Mouse (Mus musculus) erythroblast, embryonic 14.5 days (primary cell): Measurements from ENCODE around the gene Rac1. TPM values are rescaled to one million over a fixed set of nuclear protein-coding genes. Genes with fewer than 3 reads are reported as not detected.
"Not testable (repeated sequence)": the region's sequence is repeated elsewhere in the genome, so short reads cannot be mapped to it uniquely, and the experiment has no call there.

ENCODE experiments used
- H3K27me3 ChIP-seq: 2 replicates; pipeline ENCODE4 v1.6.1; 2012; ENCODE audit warnings: inconsistent platforms; ENCODE audit not compliant: control insufficient read depth
- H3K36me3 ChIP-seq: 2 replicates; pipeline ENCODE4 v1.6.1; 2012; ENCODE audit warnings: mild to moderate bottlenecking, inconsistent platforms; ENCODE audit not compliant: control insufficient read depth
- H3K4me1 ChIP-seq: 2 replicates; pipeline ENCODE4 v1.6.1; 2012; ENCODE audit warnings: inconsistent platforms; ENCODE audit not compliant: control insufficient read depth
- H3K4me3 ChIP-seq: replicated peaks from 2 replicates; pipeline ENCODE3; 2012; ENCODE audit warnings: moderate library complexity, mild to moderate bottlenecking, inconsistent platforms
- H3K9me3 ChIP-seq: 2 replicates; pipeline ENCODE4 v1.6.1; 2012; ENCODE audit warnings: low read length, inconsistent platforms, mixed read lengths; ENCODE audit not compliant: control insufficient read depth
- GATA1 ChIP-seq: IDR thresholded peaks from 2 replicates; pipeline ENCODE4 v1.6.1; 2012; ENCODE audit warnings: low read length, inconsistent platforms, mixed read lengths
- TAL1 ChIP-seq: IDR thresholded peaks from 3 replicates; pipeline ENCODE4 v1.6.1; 2012; ENCODE audit warnings: low read length, inconsistent platforms, mixed read lengths
- polyA plus RNA-seq: library from polyadenylated mRNA; stranded (reverse); fragments of >175 nt; gene quantifications from 2 replicates; pipeline ENCODE4 v1.2.3, GENCODE M21; 2012

Rac1 gene
- polyA plus RNA-seq, 1 experiment, result 8.1 TPM

- H3K36me3 ChIP-seq, result peaks cover 91% of the 10 kb centered on the region
- TF ChIP-seq TAL1 (no peak), GATA1 (no peak)
Observed at GRCm38 (mm10) chr5:143501649-143502048, 26.2 kb downstream of the Rac1 start.

GRCm38 (mm10) chr5:143501140-143501539 is 26.7 kb downstream of the Rac1 start:
- Histone ChIP-seq H3K4me1 (peaks cover 1% of the 10 kb centered on the region; the same call in 1 of the 2 replicates), H3K4me3 (no peak overlapping the region), H3K36me3 (peaks cover 86% of the 10 kb centered on the region), H3K9me3 (no peaks in the 10 kb centered on the region), H3K27me3 (no peaks in the 10 kb centered on the region)
- TF ChIP-seq TAL1 (no peak), GATA1 (no peak)

More at GRCm38 (mm10) chr5:143501649-143502048, 26.2 kb downstream of the Rac1 start:
- H3K4me1 ChIP-seq, result peaks cover 1% of the 10 kb centered on the region; the same call in 1 of the 2 replicates
- H3K27me3 ChIP-seq, result no peaks in the 10 kb centered on the region
- H3K9me3 ChIP-seq, result no peaks in the 10 kb centered on the region
- H3K4me3 ChIP-seq, result no peak overlapping the region

- H3K9me3 ChIP-seq, H3K4me3 ChIP-seq, H3K4me1 ChIP-seq, H3K27me3 ChIP-seq: not testable (repeated sequence)
- peaks cover 85% of the 10 kb centered on the region for H3K36me3 ChIP-seq
Observed at GRCm38 (mm10) chr5:143500711-143501110, 27.1 kb downstream of the Rac1 start.

GRCm38 (mm10) chr5:143499686-143500085 is 28.1 kb downstream of the Rac1 start:
- Histone ChIP-seq H3K27me3 (no peaks in the 10 kb centered on the region), H3K36me3 (peaks cover 85% of the 10 kb centered on the region), H3K9me3 (no peaks in the 10 kb centered on the region), H3K4me3 (no peak overlapping the region), H3K4me1 (peaks cover 1% of the 10 kb centered on the region; the same call in 1 of the 2 replicates)
- TF ChIP-seq GATA1 (no peak), TAL1 (no peak)

- Histone ChIP-seq H3K27me3 (no peaks in the 10 kb centered on the region), H3K4me3 (no peak overlapping the region), H3K36me3 (peaks cover 85% of the 10 kb centered on the region), H3K9me3 (no peaks in the 10 kb centered on the region), H3K4me1 (peaks cover 1% of the 10 kb centered on the region; the same call in 1 of the 2 replicates)
- TF ChIP-seq GATA1 (no peak), TAL1 (no peak)
Observed at GRCm38 (mm10) chr5:143499197-143499596, 28.6 kb downstream of the Rac1 start.

GRCm38 (mm10) chr5:143497451-143497850 is 30.4 kb downstream of the Rac1 start:
- Histone ChIP-seq H3K27me3 (no peaks in the 10 kb centered on the region), H3K36me3 (peaks cover 84% of the 10 kb centered on the region), H3K9me3 (no peaks in the 10 kb centered on the region), H3K4me3 (no peak overlapping the region), H3K4me1 (no peaks in the 10 kb centered on the region)
- no peak for TF ChIP-seq TAL1
- TF ChIP-seq GATA1, result no peak

- no peaks in the 10 kb centered on the region for H3K9me3 ChIP-seq
- H3K4me1 ChIP-seq, result no peaks in the 10 kb centered on the region
- TF ChIP-seq GATA1 (no peak), TAL1 (no peak)
- no peaks in the 10 kb centered on the region for H3K27me3 ChIP-seq
- H3K36me3 ChIP-seq, result peaks cover 82% of the 10 kb centered on the region
- no peak overlapping the region for H3K4me3 ChIP-seq
Observed at GRCm38 (mm10) chr5:143495708-143496107, 32.1 kb downstream of the Rac1 start.

GRCm38 (mm10) chr5:143493163-143493562 is 34.7 kb downstream of the Rac1 start:
- no peaks in the 10 kb centered on the region for H3K27me3 ChIP-seq
- no peak for TF ChIP-seq TAL1
- TF ChIP-seq GATA1, result no peak
- peaks cover 86% of the 10 kb centered on the region for H3K36me3 ChIP-seq
- H3K9me3 ChIP-seq, result no peaks in the 10 kb centered on the region
- H3K4me1 ChIP-seq, result no peaks in the 10 kb centered on the region
- no peak overlapping the region for H3K4me3 ChIP-seq

- Histone ChIP-seq H3K4me3 (no peak overlapping the region), H3K9me3 (no peaks in the 10 kb centered on the region), H3K4me1 (no peaks in the 10 kb centered on the region), H3K27me3 (no peaks in the 10 kb centered on the region), H3K36me3 (peaks cover 90% of the 10 kb centered on the region)
- TF ChIP-seq TAL1 (no peak), GATA1 (no peak)
Observed at GRCm38 (mm10) chr5:143491736-143492135, 36.1 kb downstream of the Rac1 start.

GRCm38 (mm10) chr5:143489749-143490342 is 38.0 kb downstream of the Rac1 start:
- no peaks in the 10 kb centered on the region for H3K4me1 ChIP-seq
- H3K4me3 ChIP-seq, result no peak overlapping the region
- peaks cover 96% of the 10 kb centered on the region for H3K36me3 ChIP-seq
- no peaks in the 10 kb centered on the region for H3K9me3 ChIP-seq
- H3K27me3 ChIP-seq, result no peaks in the 10 kb centered on the region
- no peak for TF ChIP-seq TAL1
- TF ChIP-seq GATA1, result no peak
